Mouse (Mus musculus) WW6 (cell line): ENCODE measurements around the gene Btnl4.
"Not testable (repeated sequence)": the region's sequence is repeated elsewhere in the genome, so short reads cannot be mapped to it uniquely, and the experiment has no call there.

Source experiments
- DNase-seq: peaks from one replicate; pipeline ENCODE4 v3.0.0-alpha.2; 2013; ENCODE audit warnings: low read depth, low spot score

The Btnl4 gene

DNA sequence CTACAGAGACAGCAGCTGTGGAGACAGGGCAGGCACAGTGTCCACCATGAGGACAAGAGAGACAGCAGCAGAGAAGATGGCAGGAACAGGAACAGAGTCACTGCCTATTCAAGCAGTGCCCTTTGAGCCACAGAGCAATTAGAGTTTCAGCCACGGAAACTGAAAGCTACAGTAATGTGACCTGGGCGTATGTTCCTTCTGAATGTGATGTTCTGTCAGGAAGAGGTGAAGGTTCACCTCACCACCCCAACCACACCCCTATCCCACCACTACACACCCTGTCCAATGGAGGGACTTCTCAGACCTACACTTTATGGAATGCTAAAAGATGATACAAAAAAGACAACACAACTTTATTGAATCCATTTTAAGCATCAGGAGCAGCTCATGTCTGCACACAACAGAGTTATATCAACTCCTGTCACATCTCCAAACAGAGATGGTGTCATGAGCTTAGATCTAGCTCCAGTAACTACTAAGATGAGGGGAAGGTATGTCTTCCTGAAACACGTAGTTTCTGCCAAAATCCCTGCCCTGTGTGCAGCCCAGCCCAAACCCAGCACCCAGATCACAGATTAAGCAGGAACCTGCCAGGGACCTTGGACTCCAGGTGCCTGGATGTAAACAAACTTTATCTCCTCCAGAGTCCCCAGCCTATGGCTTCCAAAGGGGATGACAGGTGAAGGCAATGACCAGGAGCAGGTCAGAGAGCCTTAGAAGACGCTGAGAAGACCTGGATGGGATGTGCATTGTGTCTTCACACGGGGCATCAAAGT lies at the start of gene Btnl4:
Btnl4 (minus strand) TSS at position 81 of the 776 bp plus-strand sequence.
- DNase-seq = not testable (repeated sequence)

DNA sequence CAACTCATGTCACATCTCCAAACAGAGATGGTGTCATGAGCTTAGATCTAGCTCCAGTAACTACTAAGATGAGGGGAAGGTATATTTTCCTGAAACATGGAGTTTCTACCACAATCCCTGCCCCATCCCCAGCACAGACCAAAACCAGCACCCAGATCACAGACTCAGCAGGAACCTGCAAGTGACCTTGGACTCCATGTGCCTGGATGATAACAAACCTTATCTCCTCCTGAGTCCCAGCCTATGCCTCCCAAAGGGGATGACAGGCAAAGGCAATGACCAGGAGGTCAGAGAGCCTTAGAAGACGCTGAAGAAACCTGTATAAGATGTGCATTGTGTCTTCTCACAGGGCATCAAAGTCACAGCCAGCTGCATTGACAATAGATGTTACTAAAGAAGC lies 41.9 kb upstream of the Btnl4 start:
- no peak for DNase-seq

DNA sequence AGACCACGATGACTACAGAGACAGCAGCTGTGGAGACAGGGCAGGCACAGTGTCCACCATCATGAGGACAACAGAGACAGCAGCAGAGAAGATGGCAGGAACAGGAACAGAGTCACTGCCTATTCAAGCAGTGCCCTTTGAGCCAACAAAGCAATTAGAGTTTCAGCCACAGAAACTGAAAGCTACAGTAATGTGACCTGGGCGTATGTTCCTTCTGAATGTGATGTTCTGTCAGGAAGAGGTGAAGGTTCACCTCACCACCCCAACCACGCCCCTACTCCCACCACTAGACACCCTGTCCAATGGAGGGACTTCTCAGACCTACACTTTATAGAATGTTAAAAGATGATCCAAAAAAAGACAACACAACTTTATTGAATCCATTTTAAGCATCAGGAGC lies 41.5 kb upstream of the Btnl4 start:
- DNase-seq = not testable (repeated sequence)

DNA sequence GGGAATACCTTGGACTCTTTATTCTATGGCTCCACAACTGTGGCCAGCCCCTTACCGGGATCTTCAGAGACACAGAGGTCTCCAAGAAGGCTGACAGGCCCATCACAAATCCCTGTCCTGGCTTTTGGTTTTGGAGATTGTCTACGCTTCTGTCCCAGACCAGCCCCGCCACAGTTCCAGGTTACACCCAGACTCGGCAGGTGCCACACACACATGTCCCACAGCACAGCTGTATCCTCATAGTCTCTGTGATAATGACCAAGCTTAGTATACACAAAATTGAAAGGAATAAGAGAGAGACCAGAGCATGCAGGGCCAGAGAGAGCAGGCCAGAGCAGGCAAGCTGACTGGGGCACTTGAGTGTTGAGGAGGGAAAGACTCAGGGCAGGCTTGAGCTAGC lies 40.7 kb upstream of the Btnl4 start:
- no peak for DNase-seq

DNA sequence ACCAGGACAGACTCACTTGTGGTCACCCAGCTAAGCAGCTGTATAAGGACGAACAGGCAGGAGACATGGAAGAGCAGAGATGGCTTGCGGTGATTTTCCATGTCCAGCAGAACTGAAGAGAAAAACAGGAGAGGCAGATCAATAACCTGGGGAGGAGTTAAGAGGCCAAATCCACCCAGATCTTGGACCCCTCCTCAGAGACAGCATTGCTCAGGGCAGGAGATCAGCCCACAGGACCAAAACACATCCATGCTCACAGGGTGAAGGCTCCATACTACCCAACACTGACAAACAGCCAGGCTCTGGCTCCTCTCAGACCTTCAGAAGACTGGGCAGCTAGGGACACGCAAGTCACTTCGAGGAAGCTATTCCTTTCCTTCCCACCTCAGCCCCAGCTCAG lies 40.1 kb upstream of the Btnl4 start, which contains the start of gene Btnl6:
Btnl6 (minus strand) TSS at position 101 of the 400 bp plus-strand sequence.
- DNase-seq = no peak

DNA sequence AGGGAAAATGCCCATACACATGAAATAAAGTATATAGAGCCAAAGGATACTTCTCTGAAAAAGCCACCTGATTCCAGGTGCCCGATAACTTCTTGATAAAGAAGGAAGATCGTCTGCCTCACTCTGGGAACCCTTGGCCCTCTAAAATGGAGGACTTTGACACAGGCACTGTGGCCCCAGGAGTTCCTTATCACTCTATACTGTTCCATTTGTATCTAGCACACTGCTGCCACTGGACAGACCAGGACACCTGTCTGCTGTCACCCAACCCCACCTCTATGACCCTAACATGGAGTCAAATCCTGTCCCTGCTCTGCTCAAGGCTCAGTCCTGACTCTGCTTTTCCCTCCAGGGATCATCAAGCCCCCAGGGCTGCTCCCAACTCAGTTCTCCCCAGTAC lies 39.4 kb upstream of the Btnl4 start:
- DNase-seq = no peak

DNA sequence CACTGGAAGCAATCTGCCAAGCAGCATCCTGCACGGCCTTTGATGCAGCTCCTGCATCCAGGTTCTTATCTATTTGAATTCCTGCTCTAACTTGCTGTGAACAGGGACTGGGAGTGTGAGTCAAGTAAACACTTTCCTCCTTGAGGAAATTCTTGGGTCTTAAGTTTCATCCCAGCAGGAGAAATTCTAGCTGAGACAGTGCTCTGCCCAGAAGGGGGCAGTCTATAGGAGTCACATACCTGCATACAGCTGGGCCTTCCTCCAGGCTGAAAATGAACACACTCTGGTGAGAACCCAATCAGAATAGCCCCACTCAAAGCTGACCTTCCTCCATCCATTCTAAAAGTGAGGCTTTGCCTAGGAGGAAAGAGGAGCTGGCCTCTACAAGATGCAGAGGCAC lies 34.6 kb upstream of the Btnl4 start:
- not testable (repeated sequence) for DNase-seq

DNA sequence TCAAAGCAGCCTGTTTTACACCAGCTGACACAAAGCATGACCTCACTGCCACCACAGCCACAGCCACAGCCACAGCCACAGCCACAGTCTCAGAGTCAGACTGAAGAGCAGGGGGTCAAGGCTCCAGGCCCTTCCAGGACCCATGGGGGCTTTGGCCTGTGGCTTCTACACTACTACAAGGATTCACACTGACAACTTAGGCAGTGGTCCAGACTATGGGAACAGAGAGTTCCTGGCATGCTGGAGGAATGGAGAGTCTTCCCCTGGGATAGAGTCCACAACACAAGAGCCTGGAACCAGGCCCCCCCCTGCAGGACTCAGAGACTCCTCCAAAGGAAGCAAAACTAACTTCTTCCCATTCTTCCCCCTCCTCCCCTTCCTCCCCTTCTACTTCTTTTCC lies 30.5 kb upstream of the Btnl4 start:
- DNase-seq = no peak

DNA sequence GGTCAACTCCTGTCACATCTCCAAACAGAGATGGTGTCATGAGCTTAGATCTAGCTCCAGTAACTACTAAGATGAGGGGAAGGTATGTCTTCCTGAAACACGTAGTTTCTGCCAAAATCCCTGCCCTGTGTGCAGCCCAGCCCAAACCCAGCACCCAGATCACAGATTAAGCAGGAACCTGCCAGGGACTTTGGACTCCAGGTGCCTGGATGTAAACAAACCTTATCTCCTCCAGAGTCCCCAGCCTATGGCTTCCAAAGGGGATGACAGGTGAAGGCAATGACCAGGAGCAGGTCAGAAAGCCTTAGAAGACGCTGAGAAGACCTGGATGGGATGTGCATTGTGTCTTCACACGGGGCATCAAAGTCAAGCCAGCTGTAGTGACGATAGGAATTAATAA lies 20.6 kb upstream of the Btnl4 start:
- not testable (repeated sequence) for DNase-seq

DNA sequence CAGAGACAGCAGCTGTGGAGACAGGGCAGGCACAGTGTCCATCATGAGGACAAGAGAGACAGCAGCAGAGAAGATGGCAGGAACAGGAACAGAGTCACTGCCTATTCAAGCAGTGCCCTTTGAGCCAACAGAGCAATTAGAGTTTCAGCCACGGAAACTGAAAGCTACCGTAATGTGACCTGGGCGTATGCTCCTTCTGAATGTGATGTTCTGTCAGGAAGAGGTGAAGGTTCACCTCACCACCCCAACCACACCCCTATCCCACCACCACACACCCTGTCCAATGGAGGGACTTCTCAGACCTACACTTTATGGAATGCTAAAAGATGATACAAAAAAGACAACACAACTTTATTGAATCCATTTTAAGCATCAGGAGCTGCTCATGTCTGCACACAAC lies 20.2 kb upstream of the Btnl4 start:
- not testable (repeated sequence) for DNase-seq

DNA sequence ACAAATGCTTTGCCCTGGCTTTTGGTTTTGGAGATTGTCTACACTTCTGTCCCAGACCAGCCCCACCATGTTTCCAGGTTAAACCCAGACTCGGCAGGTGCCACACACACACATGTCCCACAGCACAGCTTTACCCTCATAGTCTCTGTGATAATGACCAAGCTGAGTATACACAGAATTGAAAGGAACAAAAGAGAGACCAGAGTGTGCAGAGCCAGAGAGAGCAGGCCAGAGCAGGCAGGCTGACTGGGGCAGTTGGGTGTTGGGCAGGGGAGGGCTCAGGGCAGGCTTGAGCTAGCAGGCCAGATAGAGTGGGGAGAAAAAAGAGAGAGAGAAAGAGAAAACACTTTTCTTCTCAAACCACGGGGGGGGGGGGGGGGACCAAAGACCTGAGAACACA lies 19.4 kb upstream of the Btnl4 start:
- DNase-seq = no peak

DNA sequence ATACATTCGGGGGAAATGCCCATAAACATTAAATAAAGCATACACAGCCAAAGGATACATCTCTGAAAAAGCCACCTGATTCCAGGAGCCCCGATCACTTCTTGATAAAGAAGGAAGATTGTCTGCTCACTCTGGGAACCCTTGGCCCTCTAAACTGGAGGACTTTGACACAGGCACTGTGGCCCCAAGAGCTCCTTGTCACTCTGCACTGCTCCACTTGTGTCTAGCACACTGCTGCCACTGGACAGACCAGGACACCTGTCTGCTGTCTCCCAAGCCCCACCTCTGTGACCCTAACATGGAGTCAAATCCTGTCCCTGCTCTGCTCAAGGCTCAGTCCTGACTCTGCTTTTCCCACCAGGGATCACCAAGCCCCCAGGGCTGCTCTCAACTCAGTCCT lies 18.0 kb upstream of the Btnl4 start:
- DNase-seq = not testable (repeated sequence)

DNA sequence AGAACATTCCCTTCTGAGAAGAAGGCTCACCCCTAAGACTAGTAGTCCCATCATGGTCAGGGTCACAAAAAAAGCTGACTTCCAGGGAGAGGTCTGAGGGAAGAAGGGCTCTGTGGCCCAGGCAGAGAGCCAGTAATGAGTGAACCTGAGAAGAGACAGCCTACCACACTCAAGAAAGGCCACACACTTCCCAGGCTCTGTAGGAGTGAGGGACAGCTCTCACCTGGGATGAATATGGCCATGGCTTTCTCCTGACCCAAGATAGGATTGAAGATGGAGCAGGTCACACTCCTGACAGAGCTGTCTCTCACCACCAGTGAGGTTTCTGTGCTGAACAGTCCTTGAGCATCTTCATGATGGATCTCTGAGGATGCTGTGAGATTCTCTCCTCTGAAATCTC lies 15.7 kb upstream of the Btnl4 start:
- DNase-seq = no peak

DNA sequence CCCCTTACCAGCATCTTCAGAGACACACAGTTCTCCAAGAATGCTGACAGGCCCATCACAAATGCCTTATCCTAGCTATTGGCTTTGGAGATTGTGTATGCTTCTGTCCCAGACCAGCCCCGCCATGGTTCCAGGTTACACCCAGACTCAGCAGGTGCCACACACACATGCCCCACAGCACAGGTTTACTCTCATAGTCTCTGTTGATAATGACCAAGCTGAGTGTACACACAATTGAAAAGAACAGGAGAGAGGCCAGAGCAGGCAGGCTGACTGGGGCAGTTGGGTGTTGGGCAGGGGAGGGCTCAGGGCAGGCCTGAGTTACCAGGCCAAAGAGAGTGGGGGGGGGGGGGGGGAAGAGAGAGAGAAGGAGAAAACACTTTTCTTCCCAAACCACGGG lies 691 bp downstream of the Btnl4 start:
- DNase-seq = no peak

DNA sequence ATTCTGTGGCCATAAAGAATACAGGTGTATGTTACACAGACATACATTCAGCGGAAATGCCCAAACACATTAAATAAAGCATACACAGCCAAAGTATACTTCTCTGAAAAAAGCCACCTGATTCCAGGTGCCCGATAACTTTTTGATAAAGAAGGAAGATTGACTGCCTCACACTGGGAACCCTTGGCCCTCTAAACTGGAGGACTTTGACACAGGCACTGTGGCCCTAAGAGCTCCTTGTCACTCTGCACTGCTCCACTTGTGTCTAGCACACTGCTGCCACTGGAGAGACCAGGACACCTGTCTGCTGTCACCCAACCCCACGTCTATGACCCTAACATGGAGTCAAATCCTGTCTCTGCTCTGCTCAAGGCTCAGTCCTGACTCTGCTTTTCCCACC lies 2.1 kb downstream of the Btnl4 start:
- no peak for DNase-seq

DNA sequence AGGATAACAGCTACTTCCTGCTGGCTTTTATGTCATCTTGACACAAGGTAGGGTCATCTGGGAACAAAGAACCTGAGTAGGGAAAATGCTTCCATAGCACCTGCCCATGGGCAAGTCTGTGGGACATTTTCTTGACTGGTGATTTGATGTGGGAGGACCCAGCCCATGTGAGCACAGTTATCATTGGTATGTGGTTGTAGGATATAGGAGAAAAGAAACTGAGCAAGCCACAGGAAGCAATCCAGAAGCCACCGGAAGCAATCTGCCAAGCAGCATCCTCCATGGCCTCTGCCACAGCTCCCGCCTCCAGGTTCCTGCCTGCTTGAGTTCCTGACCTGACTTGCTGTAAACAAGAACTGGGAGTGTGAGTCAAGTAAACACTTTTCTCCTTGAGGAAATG lies 6.6 kb downstream of the Btnl4 start:
- no peak for DNase-seq

DNA sequence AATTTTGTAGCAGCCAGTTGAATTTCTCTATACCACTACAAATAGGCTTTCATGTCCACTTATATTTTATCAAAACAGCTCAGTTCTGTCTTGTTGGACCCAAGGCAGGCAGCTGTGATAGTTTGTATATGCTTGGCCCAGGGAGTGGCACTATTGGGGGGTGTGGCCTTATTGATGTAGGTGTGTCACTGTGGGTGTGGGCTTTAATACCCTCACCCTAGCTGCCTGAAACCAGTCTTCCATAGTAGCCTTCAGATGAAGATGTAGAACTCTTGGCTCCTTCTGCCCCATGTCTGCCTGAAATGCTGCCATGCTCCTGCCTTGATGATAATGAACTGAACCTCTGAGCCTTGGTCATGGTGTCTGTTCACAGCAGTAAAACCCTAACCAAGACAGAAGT lies 11.2 kb downstream of the Btnl4 start:
- not testable (repeated sequence) for DNase-seq

DNA sequence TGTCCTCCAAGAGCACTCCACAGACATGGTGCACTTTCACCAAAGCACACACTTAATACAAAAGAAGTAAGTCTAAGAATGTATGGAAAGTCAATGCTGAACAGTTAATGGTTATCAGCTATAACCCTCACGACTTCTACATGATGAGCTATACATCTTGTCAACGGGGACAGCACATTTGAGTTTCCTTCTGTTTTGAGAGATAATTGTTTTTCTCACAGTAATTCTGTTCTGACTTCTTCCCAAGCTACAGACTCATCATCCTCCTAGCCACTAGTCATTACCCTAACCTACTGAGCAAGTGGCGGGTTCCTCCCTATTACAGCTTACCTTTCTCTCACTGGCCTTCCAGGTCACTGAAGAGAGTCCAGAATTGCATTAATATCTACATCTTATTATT lies 17.9 kb downstream of the Btnl4 start:
- DNase-seq = no peak

DNA sequence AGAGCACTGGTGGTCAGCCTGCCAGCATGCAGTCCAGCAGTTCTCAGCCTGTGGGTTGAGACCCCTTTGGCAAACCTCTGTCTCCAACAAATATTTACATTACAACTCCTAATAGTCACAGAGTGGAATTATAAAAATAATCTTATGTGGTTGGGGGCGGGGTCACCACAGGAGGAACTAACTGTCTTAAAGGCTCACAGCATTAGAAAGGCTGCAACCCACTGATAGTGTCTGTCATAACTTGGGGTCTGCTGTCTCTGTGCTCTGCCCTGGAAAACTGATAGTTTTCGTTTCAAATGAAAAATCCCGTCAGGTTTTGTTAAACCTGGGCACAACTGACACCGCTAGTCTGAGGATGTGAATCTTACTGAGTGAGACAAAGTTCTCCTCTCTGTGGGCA lies 19.4 kb downstream of the Btnl4 start:
- DNase-seq = no peak

DNA sequence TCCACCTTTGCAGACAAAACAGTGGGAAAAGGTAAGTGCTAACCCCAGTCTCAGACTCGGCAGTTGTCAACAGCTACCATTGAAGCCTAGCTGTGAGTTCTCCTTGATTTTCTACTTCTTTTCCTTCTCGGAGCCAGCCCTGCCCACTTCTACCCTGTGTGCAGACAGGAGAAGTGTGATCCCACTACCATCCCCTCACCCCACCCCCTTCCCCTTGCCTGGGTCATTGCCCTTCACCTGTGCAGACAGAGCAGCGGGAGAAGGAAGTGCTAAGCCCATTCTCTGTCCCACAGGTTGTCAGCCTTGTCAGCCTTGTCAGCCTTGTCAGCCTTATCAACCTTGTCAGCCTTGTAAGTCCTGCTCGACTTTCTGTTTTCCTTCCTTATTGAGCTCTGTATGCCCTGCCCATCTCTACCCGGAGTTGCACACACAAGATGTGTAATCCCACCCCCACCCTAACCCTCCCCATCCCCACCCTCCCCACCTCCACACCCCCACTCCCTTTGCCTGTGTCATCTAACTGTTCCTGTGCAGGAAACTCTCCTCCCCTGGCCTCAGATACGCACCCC lies 28.6 kb downstream of the Btnl4 start:
- DNase-seq = no peak

DNA sequence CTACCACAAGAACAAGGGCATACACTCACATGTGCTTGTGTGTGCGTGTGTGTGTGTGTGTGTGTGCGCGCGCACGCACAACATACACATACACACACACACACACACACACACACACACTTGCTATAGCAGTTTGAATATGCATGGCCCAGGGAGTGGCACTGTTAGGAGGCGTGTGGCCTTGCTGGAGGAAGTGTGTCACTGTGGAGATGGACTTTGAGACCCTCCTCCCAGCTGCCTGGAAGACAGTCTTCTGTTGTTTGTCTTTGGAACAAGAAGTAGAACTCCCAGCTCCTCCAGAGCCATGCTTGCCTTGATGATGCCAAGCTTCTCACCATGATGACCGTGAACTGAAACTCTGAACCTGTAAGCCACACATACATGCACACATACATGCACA lies 35.1 kb downstream of the Btnl4 start:
- no peak for DNase-seq

DNA sequence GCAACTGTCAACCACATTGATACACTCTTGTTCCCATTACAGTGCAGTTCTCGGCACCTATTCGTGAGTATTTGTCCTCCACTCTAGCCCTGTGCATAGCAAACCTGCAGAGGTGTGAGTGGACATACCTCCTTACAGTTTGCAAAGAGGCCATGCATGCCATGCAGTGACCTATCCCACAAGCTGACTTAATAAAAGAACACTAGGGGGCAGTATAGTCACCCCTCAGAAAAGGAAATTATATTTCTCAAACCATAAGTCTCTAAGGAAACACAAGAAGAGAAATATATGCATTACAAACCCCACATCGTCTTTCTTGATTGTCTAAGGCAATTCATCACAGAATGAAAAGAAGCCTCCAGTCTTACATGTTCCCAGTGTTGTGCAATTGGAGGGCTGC lies 37.3 kb downstream of the Btnl4 start:
- DNase-seq = no peak

DNA sequence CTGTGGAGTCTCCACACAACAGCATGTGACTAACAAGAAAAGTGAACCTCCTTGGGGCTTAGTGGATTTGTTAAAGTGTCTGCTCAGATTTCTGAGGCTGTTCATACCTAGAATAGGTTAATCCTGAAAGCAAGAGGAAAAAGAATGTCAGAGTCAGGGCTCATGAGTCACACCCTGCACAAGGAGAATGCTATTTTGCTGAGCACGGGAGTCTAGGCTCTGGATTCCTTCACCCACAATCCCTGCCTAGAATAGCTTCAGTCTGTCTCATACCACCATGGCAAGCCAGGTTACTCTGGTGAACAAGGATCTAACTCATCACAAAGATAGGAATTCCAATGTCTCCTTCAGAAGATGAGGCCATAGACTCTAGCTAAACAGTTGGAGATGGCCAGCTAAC lies 38.5 kb downstream of the Btnl4 start:
- no peak for DNase-seq

DNA sequence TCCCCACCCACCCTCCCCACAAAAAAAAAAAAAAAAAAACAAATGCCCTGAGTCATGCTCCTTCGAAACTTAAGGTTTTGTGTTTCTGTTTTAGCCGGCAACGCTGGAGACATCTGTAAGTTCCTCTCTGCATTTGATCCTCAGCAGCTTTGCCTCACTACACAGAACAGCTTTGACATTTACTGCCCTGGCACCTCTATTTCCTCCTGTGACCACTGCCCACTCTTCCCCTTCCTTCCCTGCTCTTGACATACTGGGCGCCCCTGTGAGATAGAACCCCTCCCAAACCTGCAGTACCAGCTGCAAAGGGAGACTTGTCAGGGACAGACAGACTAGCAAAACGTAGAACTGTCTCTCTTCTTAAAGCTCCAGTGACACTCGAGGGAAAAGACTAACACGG lies 39.5 kb downstream of the Btnl4 start:
- no peak for DNase-seq
